Mouse (Mus musculus): ENCODE measurements around the gene Slc37a4.
"Not testable (repeated sequence)": the region's sequence is repeated elsewhere in the genome, so short reads cannot be mapped to it uniquely, and the experiment has no call there.

Gene Slc37a4

GRCm38 (mm10) chr9:44440961-44441360 lies 44.3 kb downstream of the Slc37a4 start, which contains the start of gene Foxr1:
TSS of gene Foxr1 (minus strand) at chr9:44441136.
- no peak for DNase-seq (ENCODE audit: low spot score in 2 of 2)

GRCm38 (mm10) chr9:44444402-44445025 lies 47.9 kb downstream of the Slc37a4 start:
- DNase-seq (ENCODE audit: low spot score in 2 of 2): not testable (repeated sequence)

DNA sequence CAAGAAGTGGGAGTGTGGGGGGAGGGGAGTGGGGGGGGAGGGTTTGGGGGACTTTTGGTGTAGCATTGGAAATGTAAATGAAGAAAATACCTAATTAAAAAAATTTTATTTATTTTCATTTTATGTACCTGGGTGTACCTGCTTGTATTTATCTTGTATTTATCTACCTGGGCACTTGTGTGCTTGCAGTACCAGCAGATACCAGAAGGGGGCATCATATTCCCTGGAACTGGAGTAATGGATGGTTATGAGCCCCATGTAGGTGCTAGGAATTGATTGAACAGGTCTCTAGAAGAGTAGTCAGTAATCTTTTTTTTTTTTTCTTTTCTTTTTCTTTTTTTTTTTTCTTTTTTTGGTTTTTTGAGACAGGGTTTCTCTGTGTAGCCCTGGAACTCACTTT lies 53.7 kb downstream of the Slc37a4 start:
- DNase-seq (ENCODE audit: low spot score in 2 of 2): no peak

Measured in urinary bladder, postnatal 4 days (tissue).